Mouse (Mus musculus): ENCODE measurements around the gene Gm38100. TPM values are rescaled to one million over a fixed set of nuclear protein-coding genes. Genes with fewer than 3 reads are reported as not detected.

The Gm38100 gene
- polyA plus RNA-seq (2014; fragmentation: Illumina TruSeq; extraction: RNeasy Lipid Tissue Mini Kit (QIAGEN cat#74804); ENCODE audit: low replicate concordance): not detected

DNA sequence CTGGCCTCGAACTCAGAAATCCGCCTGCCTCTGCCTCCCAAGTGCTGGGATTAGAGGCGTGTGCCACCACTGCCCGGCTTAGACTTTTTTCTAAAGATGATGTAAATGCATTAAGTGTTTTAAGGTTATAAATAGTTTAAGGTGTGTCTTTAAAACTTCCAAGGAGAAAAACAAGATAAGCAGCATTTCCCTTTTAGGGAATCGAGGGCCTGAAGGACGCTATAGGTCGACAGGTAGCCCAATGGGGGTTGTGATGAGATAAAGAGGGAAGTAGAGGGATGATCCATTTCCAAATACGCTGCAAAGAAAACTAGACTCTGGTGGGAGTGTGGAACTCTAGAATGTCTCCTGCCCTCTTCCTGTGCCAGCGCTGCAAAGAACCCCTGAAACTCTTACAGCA lies at the start of gene Gm38100:
Gene Gm38100, plus strand, starts transcription at position 301 of the 400 bp plus-strand sequence.

DNA sequence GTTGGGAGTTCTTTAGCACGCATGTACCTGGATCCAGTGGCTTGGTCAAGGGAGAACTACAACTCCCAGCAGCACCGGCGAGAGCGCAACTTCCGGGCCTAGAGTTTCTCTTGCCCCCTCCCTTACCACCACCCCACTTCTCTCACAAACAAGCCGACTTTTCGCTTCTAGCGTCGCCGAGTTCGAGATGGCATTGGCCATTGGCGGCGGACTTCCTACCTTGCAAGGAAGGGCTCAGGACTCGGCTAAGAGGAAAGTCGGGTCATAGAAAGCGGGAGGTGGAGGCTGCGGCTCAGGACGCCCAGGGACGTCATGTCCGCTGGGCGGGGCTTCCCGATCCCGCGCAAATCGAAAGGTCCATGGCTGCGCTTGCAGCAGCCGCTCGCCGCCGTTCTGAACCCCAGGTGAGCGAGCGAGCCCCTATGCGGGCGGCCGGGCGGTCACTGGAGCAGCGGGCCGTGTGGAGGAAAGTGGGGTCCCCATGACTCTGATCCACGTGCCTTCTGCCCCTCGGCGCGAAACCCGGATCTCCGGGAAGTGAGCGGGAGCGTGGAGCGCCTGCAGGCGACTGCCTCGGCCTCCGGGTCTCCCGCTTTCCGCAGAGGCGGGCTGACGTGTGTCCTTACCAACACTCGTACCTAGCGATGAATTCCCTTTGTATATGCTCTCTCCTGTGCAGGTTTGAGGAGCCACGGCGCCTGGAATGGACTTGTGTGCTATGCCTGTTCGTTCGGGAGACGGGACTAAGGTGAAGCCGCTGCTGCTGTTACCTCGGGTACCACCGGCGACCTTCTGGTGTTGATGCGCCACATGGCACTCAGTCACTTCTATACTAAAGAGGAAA lies 39.5 kb upstream of the Gm38100 start, which contains the start of gene Exo1:
Gene Exo1, plus strand, starts transcription at position 129 of the 844 bp plus-strand sequence.

Other genes with a start within 250 kb of the Gm38100 start
- 5.5 TPM for gene Opn3, start 227.6 kb upstream of the Gm38100 start, polyA plus RNA-seq (2014; fragmentation: Illumina TruSeq; extraction: RNeasy Lipid Tissue Mini Kit (QIAGEN cat#74804); ENCODE audit: low replicate concordance)
- 38.4 TPM for gene Chml, start 227.4 kb upstream of the Gm38100 start, polyA plus RNA-seq (2014; fragmentation: Illumina TruSeq; extraction: RNeasy Lipid Tissue Mini Kit (QIAGEN cat#74804); ENCODE audit: low replicate concordance)
- not detected for gene Wdr64, start 221.7 kb upstream of the Gm38100 start, polyA plus RNA-seq (2014; fragmentation: Illumina TruSeq; extraction: RNeasy Lipid Tissue Mini Kit (QIAGEN cat#74804); ENCODE audit: low replicate concordance)
- gene Exo1, start 39.7 kb upstream of the Gm38100 start, polyA plus RNA-seq (2014; fragmentation: Illumina TruSeq; extraction: RNeasy Lipid Tissue Mini Kit (QIAGEN cat#74804); ENCODE audit: low replicate concordance): 3.8 TPM
- gene Rbm8a2, start 58.8 kb downstream of the Gm38100 start, polyA plus RNA-seq (2014; fragmentation: Illumina TruSeq; extraction: RNeasy Lipid Tissue Mini Kit (QIAGEN cat#74804); ENCODE audit: low replicate concordance): not detected

Data from small intestine, adult 10 weeks (tissue).